Mouse (Mus musculus) activated CD4-positive, CD25-positive, alpha-beta regulatory T cell, adult 4 months (primary cell): ENCODE results near the gene 2610507B11Rik. TPM values are rescaled to one million over a fixed set of nuclear protein-coding genes. Genes with fewer than 3 reads are reported as not detected.
"Not testable (repeated sequence)": the region's sequence is repeated elsewhere in the genome, so short reads cannot be mapped to it uniquely, and the experiment has no call there.

Experiments
- ATAC-seq: one replicate; pipeline ENCODE4 v1.8.0; 2017
- polyA plus RNA-seq, 2 experiments: library from polyadenylated mRNA; unstranded; fragments of 100-300 nt; shearing (Covaris generic); gene quantifications; one replicate each; pipeline ENCODE4 v1.2.1; 2017

The 2610507B11Rik gene
- 10 to 100 TPM; 21.1 to 38.7 TPM for polyA plus RNA-seq

DNA sequence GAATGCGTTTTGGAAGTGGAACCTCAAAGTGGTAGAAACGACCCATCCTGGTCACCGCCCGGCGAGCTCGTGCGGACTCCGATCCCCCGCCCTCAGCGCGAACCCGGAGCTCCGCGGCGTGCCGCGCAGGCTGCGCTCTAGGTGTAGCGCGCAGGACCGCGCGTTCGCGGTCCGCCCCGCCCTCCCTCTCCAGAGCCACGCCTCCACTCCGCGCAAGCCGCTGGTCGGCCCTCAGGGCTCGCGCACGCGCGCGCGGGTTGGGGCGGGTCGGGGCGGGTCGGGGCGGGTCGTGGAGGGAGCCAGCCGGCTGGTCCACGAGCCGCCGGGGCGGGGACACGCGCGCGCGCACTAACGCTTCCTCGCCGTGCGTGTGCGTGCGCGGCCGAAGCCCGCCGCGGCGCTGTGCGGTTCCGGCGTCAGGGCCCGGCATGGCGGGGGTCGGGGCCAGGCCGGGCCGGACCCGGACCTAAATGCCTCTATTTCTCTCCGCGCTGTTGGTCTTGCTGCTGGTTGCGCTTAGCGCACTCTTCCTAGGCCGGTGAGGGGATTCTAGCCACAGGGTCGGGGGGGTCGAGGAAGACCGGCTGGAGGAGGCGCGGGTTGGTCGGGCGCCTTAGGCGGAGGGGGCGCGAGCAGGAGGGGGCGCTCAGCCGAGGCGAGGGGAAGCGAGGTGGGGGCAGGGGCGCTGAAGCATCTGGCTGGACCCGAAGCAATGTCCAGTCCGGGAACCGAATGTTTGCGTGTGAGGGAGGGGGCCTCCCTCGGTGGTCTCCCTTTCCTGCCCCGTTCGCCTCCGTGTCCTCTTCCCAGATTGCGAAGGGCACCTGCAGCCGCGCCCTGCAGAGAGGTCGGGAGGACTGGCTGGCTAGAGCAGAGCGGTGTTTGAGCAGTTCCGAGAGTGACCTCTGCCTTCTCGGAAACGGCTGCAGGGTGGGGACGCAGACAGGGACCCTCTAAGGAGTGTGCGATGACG, at the start of gene 2610507B11Rik:
Gene 2610507B11Rik, plus strand, starts transcription at position 373 of the 973 bp plus-strand sequence.
- ATAC-seq, result peak; percentile 80

- ATAC-seq, result no peak
Measured at GRCm38 (mm10) chr11:78213086-78213817, 48.3 kb upstream of the 2610507B11Rik start.

DNA sequence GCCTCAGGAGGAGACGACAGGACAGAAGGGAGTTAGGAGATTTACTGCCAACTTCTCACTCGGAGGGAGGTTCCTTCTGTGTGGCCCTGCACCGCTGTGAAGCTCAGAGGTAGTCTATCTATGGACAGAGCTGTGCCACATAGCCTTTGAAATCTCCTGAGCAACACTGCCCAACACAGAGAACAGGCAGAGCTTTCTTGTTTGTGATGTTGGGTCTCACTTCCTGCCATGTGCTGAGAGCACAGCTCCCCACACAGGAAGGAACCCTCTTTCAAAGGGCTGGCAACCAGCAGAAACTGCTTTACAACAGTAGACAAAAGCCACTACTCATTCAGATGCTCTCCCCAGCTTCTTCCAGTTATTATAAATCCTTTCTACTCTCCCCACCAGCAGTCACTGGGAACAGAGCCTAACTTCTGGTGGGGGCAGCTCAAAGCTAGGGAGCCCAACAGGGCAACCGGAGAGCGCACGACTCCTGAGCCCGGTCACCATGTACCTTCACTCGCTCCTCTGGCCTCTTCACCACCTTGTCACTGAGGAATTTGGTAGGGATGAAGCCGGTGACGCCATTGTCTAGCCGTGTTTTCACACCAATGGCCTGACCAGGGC, 45.7 kb upstream of the 2610507B11Rik start:
- ATAC-seq, result peak; percentile 36

- no peak for ATAC-seq
Measured at GRCm38 (mm10) chr11:78223586-78223985, 38.0 kb upstream of the 2610507B11Rik start.

DNA sequence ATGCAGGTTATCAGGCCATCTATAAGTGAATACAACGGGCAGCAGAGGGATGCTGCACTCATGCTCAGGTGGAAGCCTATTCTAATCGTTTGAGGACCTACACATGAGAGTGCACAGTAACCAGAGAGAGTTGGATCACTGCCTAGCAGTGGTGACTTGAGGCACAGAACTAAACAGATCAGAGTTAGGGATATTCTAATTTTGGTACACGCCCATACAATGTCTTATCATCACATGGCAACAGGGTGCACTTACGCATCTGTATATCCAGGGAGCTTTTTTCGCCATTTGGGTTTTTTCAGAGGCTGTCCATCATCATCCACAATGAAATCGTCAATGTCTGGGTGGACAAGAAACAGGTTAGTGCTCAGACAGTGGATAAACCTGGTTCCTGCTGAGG, 30.0 kb upstream of the 2610507B11Rik start:
- no peak for ATAC-seq

DNA sequence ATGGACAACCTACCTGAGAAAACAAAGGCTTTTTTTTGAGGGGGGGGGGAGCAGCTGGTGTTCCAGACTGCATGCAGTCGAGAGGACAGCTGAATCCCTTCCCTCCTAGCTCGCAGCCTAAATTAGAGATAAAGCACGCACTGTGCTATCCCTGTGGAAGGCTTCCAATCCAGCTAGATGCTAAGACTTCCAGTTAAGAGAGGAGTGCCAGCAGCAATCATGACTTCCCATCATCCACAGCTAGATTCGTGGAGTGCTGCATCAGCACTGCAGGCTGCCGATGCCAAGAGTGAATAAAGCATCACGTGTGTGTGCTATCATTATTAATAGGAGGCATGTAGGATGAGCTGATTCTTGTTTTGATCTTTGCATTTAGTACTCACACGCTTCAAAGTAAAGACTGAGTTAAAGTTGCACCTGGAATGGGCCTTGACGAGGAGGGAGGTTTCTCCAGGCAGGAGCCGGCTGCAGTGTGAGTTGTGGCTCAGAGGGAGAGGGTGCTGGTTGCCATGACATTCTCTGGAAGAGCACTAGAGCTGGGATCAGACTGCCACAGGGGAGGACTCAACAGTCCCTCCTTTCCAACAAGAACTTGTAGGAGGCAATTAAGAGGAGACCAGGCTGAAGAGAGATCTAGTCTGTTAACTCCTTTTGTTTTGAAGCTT, 21.2 kb upstream of the 2610507B11Rik start:
- no peak for ATAC-seq

DNA sequence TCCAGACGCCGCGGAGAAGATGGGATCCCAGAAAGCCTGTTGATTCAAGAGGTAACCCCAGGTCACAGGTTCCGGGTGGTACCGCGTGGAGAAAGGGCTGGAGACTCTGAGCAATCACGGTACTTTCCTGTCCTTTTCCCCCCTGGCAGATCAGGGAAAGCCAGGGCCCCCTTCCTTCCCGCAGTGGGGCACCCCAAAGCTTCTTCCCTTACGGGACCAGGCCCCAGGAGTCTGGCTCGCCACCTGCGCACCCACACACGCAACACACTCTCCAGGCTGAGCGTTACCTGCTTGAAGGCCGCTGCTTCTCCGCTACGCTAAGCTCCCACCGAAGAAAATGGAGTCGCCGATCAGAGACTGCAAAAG, 16.3 kb upstream of the 2610507B11Rik start:
- peak; percentile 4 for ATAC-seq

- ATAC-seq, result peak; percentile 86
Measured at GRCm38 (mm10) chr11:78245627-78246317, 15.8 kb upstream of the 2610507B11Rik start, which contains the start of the genes Sdf2 and Supt6. Sdf2 (plus strand) TSS chr11:78245746. Supt6 (minus strand) TSS chr11:78245987.

- ATAC-seq, result no peak
Measured at GRCm38 (mm10) chr11:78246318-78247011, 15.1 kb upstream of the 2610507B11Rik start.

DNA sequence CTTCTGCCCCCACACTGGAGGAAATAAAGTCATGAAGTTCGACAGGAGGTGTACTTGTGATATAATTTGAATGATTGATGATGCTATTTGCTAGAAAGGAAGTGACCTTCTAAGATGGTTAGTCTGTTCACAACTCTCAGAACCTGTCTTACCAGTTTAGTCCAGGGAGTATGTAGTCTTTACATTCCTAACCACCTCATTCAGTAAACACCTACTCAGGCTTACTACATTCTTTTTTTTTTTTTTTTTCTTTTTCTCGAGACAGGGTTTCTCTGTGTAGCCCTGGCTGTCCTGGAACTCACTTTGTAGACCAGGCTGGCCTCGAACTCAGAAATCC, 14.6 kb upstream of the 2610507B11Rik start:
- no peak for ATAC-seq

DNA sequence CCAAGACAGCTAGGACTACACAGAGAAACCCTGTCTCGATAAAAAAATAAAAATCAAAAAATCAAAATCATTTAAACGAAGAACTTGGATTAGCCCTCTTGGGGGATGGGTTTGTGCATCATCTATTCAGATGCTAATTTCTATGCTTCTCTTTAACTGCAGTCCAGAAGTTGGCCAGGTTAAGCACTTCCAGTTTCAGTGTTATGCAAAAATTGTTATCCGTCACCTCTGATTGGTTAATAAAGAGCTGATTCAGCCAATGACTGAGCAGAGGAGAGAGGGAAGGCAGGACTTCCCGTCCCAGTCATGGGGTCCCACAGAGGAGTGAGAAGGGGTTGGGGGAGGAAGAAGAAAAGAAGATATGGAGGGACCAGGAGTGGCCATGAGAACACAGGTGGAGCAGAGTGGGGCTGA, 13.8 kb upstream of the 2610507B11Rik start:
- no peak for ATAC-seq

DNA sequence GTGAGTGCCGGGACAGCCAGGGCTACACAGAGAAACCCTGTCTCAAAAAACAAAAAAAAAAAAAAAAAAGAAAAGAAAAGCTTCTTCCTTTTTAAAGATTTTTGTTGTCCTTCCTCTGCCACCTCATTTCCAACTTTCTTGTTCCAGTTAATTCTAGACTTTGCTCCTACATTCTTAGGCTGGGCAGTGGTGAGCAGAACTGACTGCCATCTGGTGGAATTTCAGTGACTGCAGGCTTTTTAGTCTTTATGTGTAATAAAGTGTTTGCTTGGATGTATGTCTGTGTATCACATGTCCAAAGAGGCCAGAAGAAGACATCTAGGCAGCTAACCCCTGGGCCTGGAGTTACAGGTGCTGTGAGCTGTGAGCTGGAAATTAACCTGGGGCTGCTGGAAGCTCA, 4.9 kb upstream of the 2610507B11Rik start:
- no peak for ATAC-seq

DNA sequence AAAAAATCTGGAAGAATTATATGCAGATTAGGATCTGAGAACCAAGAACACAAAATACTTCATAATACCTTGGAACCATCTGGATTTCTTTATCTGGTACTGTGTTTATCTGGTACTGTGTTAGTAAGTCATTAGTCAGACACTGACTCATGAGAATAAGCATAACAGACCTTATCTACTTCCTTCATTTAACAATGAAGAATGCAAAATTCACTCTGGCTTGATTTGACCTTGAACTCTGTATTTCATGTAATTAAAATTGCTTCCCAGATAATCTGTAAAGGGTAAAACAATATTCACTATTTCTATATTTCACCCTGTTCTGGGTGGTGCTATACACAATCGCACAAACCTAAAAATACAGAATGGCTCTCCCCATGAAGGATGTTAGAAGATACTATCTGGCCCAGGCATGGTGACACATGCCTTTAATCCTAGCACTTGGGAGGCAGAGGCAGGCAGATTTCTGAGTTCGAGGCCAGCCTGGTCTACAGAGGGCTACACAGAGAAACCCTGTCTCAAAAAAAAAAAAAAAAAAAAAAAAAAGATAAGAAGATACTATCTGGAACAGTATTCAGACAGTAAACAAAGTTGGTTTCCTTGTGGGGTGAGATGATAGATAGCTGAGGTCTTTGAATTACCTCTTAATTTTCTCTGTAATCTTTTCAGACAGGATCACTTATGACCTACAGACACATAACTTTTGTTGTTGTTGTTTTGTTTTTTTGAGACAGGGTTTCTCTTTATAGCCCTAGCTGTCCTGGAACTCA, 878 bp upstream of the 2610507B11Rik start:
- ATAC-seq, result no peak

- ATAC-seq, result no peak
Measured at GRCm38 (mm10) chr11:78262550-78262949, 998 bp downstream of the 2610507B11Rik start.

DNA sequence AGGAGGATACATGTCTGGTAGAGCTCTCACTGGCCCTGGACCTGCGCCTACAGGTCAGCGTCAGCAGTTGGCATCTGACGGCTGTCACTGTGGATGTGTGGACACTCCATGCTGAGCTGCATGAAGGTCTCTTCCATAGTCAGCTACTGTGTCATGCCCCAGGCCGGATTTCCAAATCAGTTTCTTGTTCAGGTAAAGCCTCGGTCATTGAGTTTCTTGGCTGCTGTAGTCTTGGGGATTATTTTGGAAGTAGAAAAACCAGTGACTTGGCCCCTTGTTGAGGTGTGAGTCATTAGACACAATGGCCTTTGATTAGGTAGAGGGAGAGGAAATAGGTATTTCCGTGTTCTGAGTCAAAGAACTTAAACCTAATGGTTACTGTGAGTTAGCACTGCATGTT, 4.0 kb downstream of the 2610507B11Rik start:
- ATAC-seq, result no peak

DNA sequence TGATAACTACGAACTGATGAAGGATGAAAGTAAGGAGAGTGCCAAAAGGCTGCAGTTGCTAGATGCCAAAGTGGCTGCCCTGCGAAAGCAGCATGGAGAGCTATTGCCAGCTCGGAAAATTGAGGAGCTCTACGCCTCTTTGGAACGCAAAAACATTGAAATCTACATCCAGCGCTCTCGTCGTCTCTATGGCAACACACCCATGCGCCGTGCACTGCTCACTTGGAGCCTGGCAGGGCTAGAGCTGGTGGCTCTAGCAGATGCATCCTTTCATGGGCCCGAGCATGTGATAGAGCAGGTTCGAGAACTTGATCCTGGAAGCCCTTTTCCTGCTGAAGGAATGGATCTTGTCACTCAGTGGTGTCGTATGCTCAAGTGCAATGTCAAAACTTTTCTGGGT, 10.4 kb downstream of the 2610507B11Rik start:
- ATAC-seq, result no peak

GRCm38 (mm10) chr11:78275596-78275995, 14.0 kb downstream of the 2610507B11Rik start:
- ATAC-seq, result no peak

- ATAC-seq, result not testable (repeated sequence)
Measured at GRCm38 (mm10) chr11:78276169-78276568, 14.6 kb downstream of the 2610507B11Rik start.

DNA sequence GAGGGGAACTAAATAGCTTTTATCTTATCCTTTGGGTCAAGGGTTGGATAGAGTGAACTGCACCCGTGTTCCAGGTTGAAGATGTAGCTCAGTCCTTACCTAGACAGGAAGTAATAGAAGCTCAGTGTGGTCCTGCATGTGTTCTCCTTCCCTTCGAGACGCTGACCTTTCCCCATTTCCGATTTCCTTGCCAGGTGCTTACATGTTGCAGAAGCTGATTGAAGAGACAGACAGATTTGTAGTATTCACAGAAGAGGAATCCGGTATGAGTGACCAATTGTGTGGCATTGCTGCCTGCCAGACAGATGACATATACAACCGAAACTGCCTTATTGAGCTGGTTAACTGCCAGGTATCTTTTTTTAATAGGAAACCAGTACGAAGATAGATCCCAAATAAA, 17.3 kb downstream of the 2610507B11Rik start:
- ATAC-seq, result no peak

DNA sequence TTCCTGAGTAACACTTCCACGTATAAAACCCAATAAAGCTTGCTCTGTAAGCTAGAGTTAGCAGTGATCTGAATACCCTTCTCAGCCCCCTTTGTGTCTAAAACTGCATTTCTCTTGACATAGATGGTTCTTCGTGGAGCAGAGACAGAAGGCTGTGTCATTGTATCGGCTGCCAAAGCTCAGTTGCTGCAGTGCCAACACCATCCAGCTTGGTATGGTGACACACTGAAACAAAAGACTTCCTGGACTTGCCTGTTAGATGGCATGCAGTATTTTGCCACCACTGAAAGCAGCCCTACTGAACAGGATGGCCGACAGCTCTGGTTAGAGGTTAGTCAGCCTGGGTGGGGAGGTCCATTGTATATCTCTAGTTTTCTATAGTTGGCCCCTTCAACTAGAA, 18.0 kb downstream of the 2610507B11Rik start:
- no peak for ATAC-seq
